Mouse (Mus musculus) heart, embryonic 11.5 days (tissue): ENCODE data around the gene Gnai2. TPM values are rescaled to one million over a fixed set of nuclear protein-coding genes. Genes with fewer than 3 reads are reported as not detected.

Experiments used
- ATAC-seq: fragments of 200-750 bp; cut with Nextera tagmentation; replicated peaks from 2 replicates; pipeline ENCODE4 v1.8.0; 2017; ENCODE audit warnings: moderate library complexity; ENCODE audit not compliant: insufficient number of reproducible peaks, low FRiP score, low TSS enrichment
- H3K27ac ChIP-seq: fragments of 300-500 bp; sonication (generic); 2 replicates; pipeline ENCODE4 v1.5.1; 2014; ENCODE audit warnings: mild to moderate bottlenecking, low read depth, low read length
- H3K27me3 ChIP-seq: fragments of 300-500 bp; sonication (generic); 2 replicates; pipeline ENCODE4 v1.6.1; 2014; ENCODE audit warnings: mild to moderate bottlenecking, low read length, mixed read lengths; ENCODE audit not compliant: control insufficient read depth, insufficient read depth
- H3K36me3 ChIP-seq: fragments of 300-500 bp; sonication (generic); 2 replicates; pipeline ENCODE4 v1.6.1; 2014; ENCODE audit warnings: mild to moderate bottlenecking, low read length, moderate library complexity, mixed read lengths; ENCODE audit not compliant: control insufficient read depth, insufficient read depth
- H3K4me1 ChIP-seq: fragments of 300-500 bp; sonication (generic); 2 replicates; pipeline ENCODE4 v1.6.1; 2014; ENCODE audit warnings: low read length; ENCODE audit not compliant: control insufficient read depth, insufficient read depth
- H3K4me2 ChIP-seq: fragments of 300-500 bp; sonication (generic); 2 replicates; pipeline ENCODE4 v1.6.1; 2014; ENCODE audit warnings: mild to moderate bottlenecking, moderate library complexity
- H3K4me3 ChIP-seq: fragments of 300-500 bp; sonication (generic); 2 replicates; pipeline ENCODE4 v1.5.1; 2014; ENCODE audit warnings: low read depth, low read length
- H3K9ac ChIP-seq: fragments of 300-500 bp; sonication (generic); 2 replicates; pipeline ENCODE4 v1.6.1; 2014; ENCODE audit warnings: mild to moderate bottlenecking, low read depth, low read length, moderate library complexity
- H3K9me3 ChIP-seq: fragments of 300-500 bp; sonication (generic); replicated peaks from 2 replicates; pipeline ENCODE4 v1.6.1; 2016; ENCODE audit warnings: low read length; ENCODE audit not compliant: control insufficient read depth
- WGBS: fragments of 180-500 bp; shearing (Covaris S2); extraction: QIAGEN DNeasy Blood & Tissue Kit; methylation state at CpG from one replicate; pipeline ENCODE4 v1.1.7; 2014; ENCODE audit not compliant: insufficient replicate concordance; 5-methylcytosine and 5-hydroxymethylcytosine counted together
- polyA plus RNA-seq: library from polyadenylated mRNA; unstranded; fragments of >200 nt; fragmentation: Nextera tagmentation; extraction: Ambion mirVana; gene quantifications from 2 replicates; pipeline ENCODE4 v1.2.1, GENCODE M21; 2014

The Gnai2 gene
- polyA plus RNA-seq, 1 experiment from 2014 or later: 316 TPM

DNA sequence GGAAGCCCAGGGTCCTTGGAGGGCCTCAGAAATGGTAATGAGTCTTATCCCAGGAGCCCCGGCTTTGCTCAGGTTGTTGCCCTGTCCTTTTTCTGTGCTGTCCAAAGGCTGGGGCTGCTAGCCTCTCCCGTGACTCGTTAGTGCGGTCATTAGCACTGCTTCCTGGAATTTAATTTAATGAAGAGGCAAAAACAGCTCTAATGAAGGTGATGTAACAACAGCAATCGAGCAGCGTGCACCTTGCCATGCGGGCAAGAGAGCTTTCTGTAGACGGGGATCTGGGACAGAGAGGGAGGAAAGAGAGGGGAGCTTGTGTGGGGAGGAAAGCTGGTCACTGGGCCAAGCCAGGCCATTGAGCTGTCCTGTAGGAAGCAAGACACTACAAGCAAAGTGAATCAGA, 6.5 kb upstream of the Gnai2 start:
- ATAC-seq: no peak
- Histone ChIP-seq H3K27me3 (no peaks in the 10 kb centered on the region), H3K9ac (no peak overlapping the region), H3K36me3 (no peaks in the 10 kb centered on the region), H3K27ac (no peak overlapping the region), H3K4me3 (no peak overlapping the region), H3K9me3 (no peaks in the 10 kb centered on the region), H3K4me2 (no peak overlapping the region), H3K4me1 (peaks cover 9% of the 10 kb centered on the region)
- 57% methylated on average over 8 of the region's 8 CpGs for WGBS

DNA sequence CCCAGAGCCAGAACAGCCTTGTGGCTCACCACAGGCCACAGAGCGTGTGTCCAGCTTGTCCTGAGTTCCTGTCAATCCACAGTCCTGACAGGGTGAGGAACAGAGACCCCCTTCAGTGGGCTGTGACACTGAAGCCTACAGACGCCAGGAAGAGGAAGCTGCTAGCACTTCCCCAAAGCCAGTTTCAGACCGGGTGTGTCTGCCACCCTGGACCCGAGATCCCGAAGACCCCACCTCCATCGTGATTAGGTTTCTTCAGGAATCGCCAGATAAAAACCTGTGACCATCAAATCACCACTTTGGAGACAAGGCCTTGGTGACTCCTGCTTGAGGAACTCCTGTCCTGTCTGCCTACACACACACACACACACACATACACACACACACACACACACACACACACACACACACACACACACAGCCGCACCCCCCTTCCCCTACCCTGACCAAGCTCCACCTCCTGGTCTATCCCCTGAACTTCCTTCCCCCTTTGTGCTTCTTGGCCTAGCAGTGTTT, 5.1 kb upstream of the Gnai2 start:
- Histone ChIP-seq H3K27me3 (no peaks in the 10 kb centered on the region), H3K4me1 (peaks cover 19% of the 10 kb centered on the region), H3K4me2 (no peak overlapping the region), H3K36me3 (no peaks in the 10 kb centered on the region), H3K27ac (no peak overlapping the region), H3K4me3 (no peak overlapping the region), H3K9ac (peak overlapping the region; percentile 7; the same call in 1 of the 2 replicates), H3K9me3 (no peaks in the 10 kb centered on the region)
- WGBS: 25% methylated on average over 8 of the region's 8 CpGs
- ATAC-seq: no peak

DNA sequence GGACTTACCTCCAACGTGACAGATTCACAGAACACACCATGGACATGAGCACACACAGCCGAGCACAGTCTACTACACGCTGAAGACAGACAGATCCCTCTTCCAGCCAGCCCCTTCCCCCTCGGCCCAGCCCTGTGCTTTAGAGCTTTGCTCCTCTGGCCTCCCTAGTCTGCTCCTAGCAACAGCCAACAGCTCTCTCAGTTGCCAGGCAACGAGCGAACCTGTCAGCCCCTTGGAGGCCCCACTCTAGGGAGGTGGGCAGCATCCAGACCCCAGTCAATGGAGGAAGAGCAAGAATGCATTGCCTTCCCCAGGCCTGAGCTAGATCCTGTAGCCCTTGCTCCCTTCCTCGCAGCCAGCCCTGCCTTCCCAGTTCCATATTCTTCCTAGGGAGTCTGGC, 1.9 kb upstream of the Gnai2 start:
- H3K27me3 ChIP-seq: no peaks in the 10 kb centered on the region
- no peaks in the 10 kb centered on the region for H3K36me3 ChIP-seq
- peaks cover 28% of the 10 kb centered on the region for H3K4me1 ChIP-seq
- no peak overlapping the region for H3K4me3 ChIP-seq
- WGBS: 29% methylated on average over 7 of the region's 7 CpGs
- H3K9ac ChIP-seq: peak overlapping the region; percentile 17; the same call in 1 of the 2 replicates
- ATAC-seq: no peak
- no peaks in the 10 kb centered on the region for H3K9me3 ChIP-seq
- peak overlapping the region; percentile 27; the same call in 1 of the 2 replicates for H3K4me2 ChIP-seq
- 0 out of 2 replicates have a peak overlapping the region, but pooled peaks have one; percentile 7 for H3K27ac ChIP-seq

DNA sequence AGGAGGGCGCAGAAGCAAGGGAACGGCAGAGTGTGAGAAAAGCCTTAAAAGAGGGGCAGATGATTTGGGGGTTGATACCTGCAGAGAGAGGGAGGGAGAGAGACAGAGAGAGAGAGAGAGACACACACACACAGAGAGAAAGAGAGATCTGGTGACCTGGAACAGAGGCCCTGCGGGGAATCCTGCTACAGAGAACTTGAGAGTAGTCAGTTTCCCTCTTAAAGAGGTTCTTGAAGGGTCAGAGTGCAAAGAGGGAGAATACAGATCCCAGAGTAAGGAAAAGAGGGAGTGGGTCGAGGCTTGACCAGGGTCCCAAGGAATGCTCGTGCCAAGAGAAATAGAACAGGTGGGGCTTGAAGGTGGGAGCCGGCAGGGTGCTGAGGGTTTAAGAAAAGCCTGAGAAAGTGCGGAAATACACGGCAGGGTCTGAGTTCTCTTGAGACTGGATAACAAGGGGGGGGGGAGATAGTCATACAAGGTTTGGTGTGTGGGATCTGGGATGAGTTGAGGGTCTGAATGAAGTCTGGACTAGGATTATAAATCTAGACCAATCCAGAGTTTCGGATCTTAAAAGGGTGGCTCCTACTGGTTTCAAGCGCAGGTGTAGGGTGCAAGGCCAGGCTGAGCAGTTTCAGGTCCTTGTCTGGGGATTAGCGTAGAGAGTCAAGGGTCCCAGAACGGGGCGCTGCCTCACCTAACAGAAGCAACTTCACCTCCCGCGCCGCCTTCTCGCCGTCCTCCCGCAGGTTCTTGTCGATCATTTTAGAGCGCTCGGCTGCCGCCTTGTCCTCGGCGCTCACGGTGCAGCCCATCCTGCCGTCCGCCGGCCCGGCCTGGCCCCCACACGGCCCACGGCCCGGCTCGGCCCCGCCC, 525 bp downstream of the Gnai2 start:
- no peaks in the 10 kb centered on the region for H3K27me3 ChIP-seq
- peak overlapping the region; percentile 97 for H3K4me3 ChIP-seq
- peak overlapping the region; percentile 90 for H3K27ac ChIP-seq
- WGBS: 2% methylated on average over 35 of the region's 35 CpGs
- no peaks in the 10 kb centered on the region; the same call in 1 of the 2 replicates for H3K36me3 ChIP-seq
- peaks cover 53% of the 10 kb centered on the region for H3K4me1 ChIP-seq
- H3K9me3 ChIP-seq: no peaks in the 10 kb centered on the region
- peak overlapping the region; percentile 94 for H3K9ac ChIP-seq
- peak overlapping the region; percentile 100 for H3K4me2 ChIP-seq
- 0 out of 2 replicates have a peak, but pooled peaks have one; percentile 0 for ATAC-seq

DNA sequence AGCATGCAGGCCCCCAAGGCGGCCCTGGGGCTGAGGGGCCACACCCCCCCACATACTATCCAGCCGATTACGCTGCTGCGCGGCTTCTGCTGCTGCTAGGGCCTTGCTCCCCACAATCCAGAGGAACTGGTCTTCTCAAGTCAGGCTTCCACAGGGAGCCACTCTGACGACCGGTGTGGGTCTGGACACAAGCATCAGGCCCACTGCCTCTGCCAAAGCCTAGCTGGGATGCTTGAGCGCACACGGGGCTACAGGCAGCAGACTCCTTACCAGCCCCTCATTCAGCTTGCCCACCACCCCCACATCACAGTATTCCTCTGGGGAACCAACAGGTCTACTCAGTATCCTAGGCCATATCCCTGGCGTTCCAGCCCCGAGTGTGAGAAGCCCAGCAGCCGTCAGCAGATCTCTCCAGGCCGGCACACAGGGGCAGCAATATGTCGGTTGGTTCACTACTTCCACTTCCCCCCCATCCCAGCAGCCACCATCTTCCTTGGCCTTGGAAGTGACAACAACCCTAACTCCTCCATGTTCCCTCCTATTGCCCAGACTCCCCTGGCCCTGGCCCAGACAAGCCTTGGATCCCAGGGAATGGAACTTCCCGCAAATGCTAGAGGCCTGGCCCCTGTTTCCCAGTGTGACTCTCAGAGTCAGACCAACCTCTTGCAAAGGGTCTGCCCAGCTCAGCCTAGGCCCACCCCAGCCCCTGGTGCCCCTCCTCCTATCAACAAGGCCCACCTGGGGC, 1.3 kb downstream of the Gnai2 start:
- ATAC-seq: no peak
- Histone ChIP-seq H3K27ac (peak overlapping the region; percentile 90), H3K4me2 (peak overlapping the region; percentile 100), H3K9ac (peak overlapping the region; percentile 94), H3K36me3 (no peaks in the 10 kb centered on the region; the same call in 1 of the 2 replicates), H3K27me3 (no peaks in the 10 kb centered on the region), H3K9me3 (no peaks in the 10 kb centered on the region), H3K4me3 (peak overlapping the region; percentile 97), H3K4me1 (peaks cover 60% of the 10 kb centered on the region)
- WGBS: 2% methylated on average over 15 of the region's 15 CpGs

DNA sequence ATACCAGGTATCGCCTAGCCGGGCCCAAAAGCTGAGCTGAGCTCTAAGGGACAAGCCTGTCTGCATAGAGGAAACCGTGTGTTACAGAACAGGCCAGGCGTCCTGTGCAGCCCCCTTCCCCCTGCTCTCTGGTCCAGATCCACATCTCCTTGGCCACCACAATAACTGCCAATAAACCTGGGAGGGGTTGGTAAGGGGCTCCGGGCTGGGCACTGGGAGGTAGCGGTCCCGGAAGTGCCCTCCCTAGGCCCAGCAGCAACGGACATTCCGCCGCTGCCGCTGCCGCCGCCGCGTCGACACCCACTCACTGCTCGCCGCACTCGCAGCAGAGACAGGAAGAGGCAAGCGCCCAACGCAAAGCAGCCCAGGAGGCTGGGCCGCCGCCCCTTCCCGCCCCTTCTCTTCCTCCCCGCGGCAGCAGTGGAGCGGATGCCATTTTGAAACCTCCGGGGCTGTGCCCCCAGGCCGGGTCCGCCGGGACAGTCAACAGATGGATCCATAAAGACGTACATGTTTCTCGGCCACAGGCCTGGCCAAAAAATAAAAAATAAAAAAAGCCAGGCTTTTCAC, 2.0 kb downstream of the Gnai2 start:
- Histone ChIP-seq H3K36me3 (no peaks in the 10 kb centered on the region; the same call in 1 of the 2 replicates), H3K4me1 (peaks cover 66% of the 10 kb centered on the region), H3K9ac (peak overlapping the region; percentile 94), H3K27ac (peak overlapping the region; percentile 90), H3K27me3 (no peaks in the 10 kb centered on the region), H3K4me3 (peak overlapping the region; percentile 97), H3K4me2 (peak overlapping the region; percentile 100), H3K9me3 (no peaks in the 10 kb centered on the region)
- 2% methylated on average over 33 of the region's 33 CpGs for WGBS
- peak; percentile 32 for ATAC-seq

DNA sequence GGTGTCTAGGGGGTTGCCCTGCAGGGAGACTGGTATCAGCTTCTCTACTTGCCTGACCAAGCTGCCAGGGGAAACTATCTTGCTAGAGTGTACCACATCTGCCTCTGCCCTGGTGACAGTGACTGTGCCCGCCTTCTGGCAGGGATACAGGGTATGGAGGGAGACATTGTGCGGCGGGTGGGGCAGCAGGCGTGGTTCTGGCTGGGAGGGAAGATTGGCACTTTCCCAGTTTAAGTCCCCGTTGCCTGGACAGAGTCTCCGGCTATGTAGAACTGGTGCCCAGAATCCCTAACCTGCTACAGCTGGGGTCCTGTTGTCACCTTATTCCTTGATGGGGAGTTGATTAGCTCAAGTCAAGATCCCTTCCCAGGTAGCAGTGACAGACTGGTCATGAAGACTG, 2.7 kb downstream of the Gnai2 start:
- WGBS: 74% methylated on average over 6 of the region's 6 CpGs
- Histone ChIP-seq H3K4me1 (peaks cover 72% of the 10 kb centered on the region), H3K9ac (peak overlapping the region; percentile 94), H3K9me3 (no peaks in the 10 kb centered on the region), H3K27me3 (no peaks in the 10 kb centered on the region), H3K36me3 (no peaks in the 10 kb centered on the region; the same call in 1 of the 2 replicates), H3K4me2 (peak overlapping the region; percentile 100), H3K27ac (peak overlapping the region; percentile 90), H3K4me3 (peak overlapping the region; percentile 97)
- no peak for ATAC-seq

DNA sequence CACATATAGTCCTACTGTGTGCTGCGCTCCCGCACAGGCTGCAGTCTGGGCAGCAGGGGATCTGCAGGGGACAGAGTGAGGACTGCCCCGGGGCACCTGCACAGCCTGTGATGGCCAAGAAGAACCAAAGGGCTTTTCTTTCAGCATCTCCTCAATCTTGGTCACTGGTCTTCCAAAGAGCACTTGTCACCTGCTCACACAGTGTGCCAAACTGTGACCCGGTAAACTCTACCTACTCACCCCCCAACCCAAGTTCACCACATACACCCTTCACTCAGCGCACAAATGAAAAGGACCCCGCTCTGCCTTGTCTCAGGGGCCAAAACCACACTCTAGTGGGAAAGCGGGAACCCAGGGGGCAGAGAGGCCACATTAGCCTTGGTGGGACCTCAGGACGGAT, 3.3 kb downstream of the Gnai2 start:
- H3K36me3 ChIP-seq: no peaks in the 10 kb centered on the region; the same call in 1 of the 2 replicates
- H3K4me3 ChIP-seq: peak overlapping the region; percentile 97; the same call in 1 of the 2 replicates
- H3K9me3 ChIP-seq: no peaks in the 10 kb centered on the region
- H3K27me3 ChIP-seq: no peaks in the 10 kb centered on the region
- H3K27ac ChIP-seq: peak overlapping the region; percentile 29; the same call in 1 of the 2 replicates
- peaks cover 72% of the 10 kb centered on the region for H3K4me1 ChIP-seq
- H3K4me2 ChIP-seq: peak overlapping the region; percentile 100
- ATAC-seq: no peak
- WGBS: 85% methylated on average over 8 of the region's 8 CpGs
- peak overlapping the region; percentile 58 for H3K9ac ChIP-seq
